Mouse (Mus musculus) CD4-positive, CD25-positive, alpha-beta regulatory T cell, adult 4 months (primary cell): ENCODE measurements around the gene Prkn. TPM values are rescaled to one million over a fixed set of nuclear protein-coding genes. Genes with fewer than 3 reads are reported as not detected.

Experiments used
- ATAC-seq: one replicate; pipeline ENCODE4 v1.8.0; 2017
- polyA plus RNA-seq, 2 experiments: library from polyadenylated mRNA; unstranded; fragments of 100-300 nt; shearing (Covaris generic); gene quantifications; one replicate each; pipeline ENCODE4 v1.2.1; 2017

Prkn gene
- polyA plus RNA-seq, 2 experiments from 2014 or later, result 0.32 TPM; not detected in 1

GRCm38 (mm10) chr17:11996311-11996710 lies 1156.1 kb downstream of the Prkn start:
- no peak for ATAC-seq

- ATAC-seq, result no peak
These were observed 1160.1 kb downstream of the Prkn start for GRCm38 (mm10) chr17:12000285-12000684.

- ATAC-seq, result no peak
These were observed 1181.1 kb downstream of the Prkn start for GRCm38 (mm10) chr17:12021326-12021725.

GRCm38 (mm10) chr17:12029362-12029761 lies 1189.2 kb downstream of the Prkn start:
- ATAC-seq, result no peak

GRCm38 (mm10) chr17:12029921-12030461 lies 1189.8 kb downstream of the Prkn start:
- no peak for ATAC-seq

- ATAC-seq, result no peak
These were observed 1190.5 kb downstream of the Prkn start for GRCm38 (mm10) chr17:12030556-12031160.

GRCm38 (mm10) chr17:12031203-12031942 lies 1191.2 kb downstream of the Prkn start:
- ATAC-seq, result peak; percentile 47

- ATAC-seq, result no peak
These were observed 1192.0 kb downstream of the Prkn start for GRCm38 (mm10) chr17:12032014-12032791.

- no peak for ATAC-seq
These were observed 1195.2 kb downstream of the Prkn start for GRCm38 (mm10) chr17:12035386-12035785.

- ATAC-seq, result peak; percentile 67
These were observed 1196.0 kb downstream of the Prkn start for GRCm38 (mm10) chr17:12036205-12036604.

- no peak for ATAC-seq
These were observed 1196.9 kb downstream of the Prkn start for GRCm38 (mm10) chr17:12037065-12037464.

GRCm38 (mm10) chr17:12037574-12037973 lies 1197.4 kb downstream of the Prkn start:
- ATAC-seq, result no peak

GRCm38 (mm10) chr17:12038499-12038898 lies 1198.3 kb downstream of the Prkn start:
- ATAC-seq, result no peak

- ATAC-seq, result peak; percentile 66
These were observed 1199.0 kb downstream of the Prkn start for GRCm38 (mm10) chr17:12039188-12039587.

GRCm38 (mm10) chr17:12039922-12040321 lies 1199.7 kb downstream of the Prkn start:
- ATAC-seq, result no peak

- no peak for ATAC-seq
These were observed 1200.4 kb downstream of the Prkn start for GRCm38 (mm10) chr17:12040546-12040945.

GRCm38 (mm10) chr17:12041091-12041655 lies 1201.0 kb downstream of the Prkn start:
- ATAC-seq, result no peak

GRCm38 (mm10) chr17:12042561-12043256 lies 1202.5 kb downstream of the Prkn start:
- ATAC-seq, result no peak

- ATAC-seq, result no peak
These were observed 1204.0 kb downstream of the Prkn start for GRCm38 (mm10) chr17:12044222-12044621.

- no peak for ATAC-seq
These were observed 1205.7 kb downstream of the Prkn start for GRCm38 (mm10) chr17:12045861-12046273.

GRCm38 (mm10) chr17:12047032-12047431 lies 1206.8 kb downstream of the Prkn start:
- no peak for ATAC-seq

- ATAC-seq, result no peak
These were observed 1207.3 kb downstream of the Prkn start for GRCm38 (mm10) chr17:12047523-12047922.
